Mouse (Mus musculus) limb, embryonic 15.5 days (tissue): ENCODE data around the gene Cntrob. TPM values are rescaled to one million over a fixed set of nuclear protein-coding genes. Genes with fewer than 3 reads are reported as not detected.
A peak's percentile ranks its signal among the peaks of the same experiment; 100 is the strongest.

Source experiments
- ATAC-seq: fragments of 200-750 bp; cut with Nextera tagmentation; 2 replicates; pipeline ENCODE4 v1.8.0; 2017; ENCODE audit warnings: low read depth, moderate TSS enrichment; ENCODE audit not compliant: insufficient number of reproducible peaks, low FRiP score, low TSS enrichment
- H3K27ac ChIP-seq: fragments of 300-500 bp; sonication (generic); 2 replicates; pipeline ENCODE4 v1.5.1; 2015; ENCODE audit warnings: moderate library complexity, mild to moderate bottlenecking, inconsistent platforms
- H3K27me3 ChIP-seq: fragments of 300-500 bp; sonication (generic); 2 replicates; pipeline ENCODE4 v1.6.1; 2015; ENCODE audit warnings: inconsistent platforms
- H3K36me3 ChIP-seq: fragments of 300-500 bp; sonication (generic); 2 replicates; pipeline ENCODE4 v1.6.1; 2015; ENCODE audit warnings: inconsistent platforms
- H3K4me1 ChIP-seq: fragments of 300-500 bp; sonication (generic); 2 replicates; pipeline ENCODE4 v1.6.1; 2015; ENCODE audit warnings: inconsistent platforms
- H3K4me2 ChIP-seq: fragments of 300-500 bp; sonication (generic); 2 replicates; pipeline ENCODE4 v1.6.1; 2015; ENCODE audit warnings: mild to moderate bottlenecking, inconsistent platforms
- H3K4me3 ChIP-seq: fragments of 300-500 bp; sonication (generic); 2 replicates; pipeline ENCODE4 v1.5.1; 2015; ENCODE audit warnings: mild to moderate bottlenecking, inconsistent platforms
- H3K9ac ChIP-seq: fragments of 300-500 bp; sonication (generic); 2 replicates; pipeline ENCODE4 v1.6.1; 2015; ENCODE audit warnings: inconsistent platforms
- H3K9me3 ChIP-seq: fragments of 300-500 bp; sonication (generic); 2 replicates; pipeline ENCODE4 v1.6.1; 2016; ENCODE audit warnings: inconsistent platforms
- WGBS: fragments of 180-500 bp; shearing (Covaris S2); methylation state at CpG from one replicate; pipeline ENCODE4 v1.1.7; 2015; 5-methylcytosine and 5-hydroxymethylcytosine counted together
- polyA plus RNA-seq: library from polyadenylated mRNA; unstranded; fragments of >200 nt; fragmentation: Nextera tagmentation; extraction: Ambion mirVana; gene quantifications from 2 replicates; pipeline ENCODE4 v1.2.1, GENCODE M21; 2015

Gene Cntrob
- polyA plus RNA-seq, 1 experiment from 2014 or later, result 20.6 TPM

DNA sequence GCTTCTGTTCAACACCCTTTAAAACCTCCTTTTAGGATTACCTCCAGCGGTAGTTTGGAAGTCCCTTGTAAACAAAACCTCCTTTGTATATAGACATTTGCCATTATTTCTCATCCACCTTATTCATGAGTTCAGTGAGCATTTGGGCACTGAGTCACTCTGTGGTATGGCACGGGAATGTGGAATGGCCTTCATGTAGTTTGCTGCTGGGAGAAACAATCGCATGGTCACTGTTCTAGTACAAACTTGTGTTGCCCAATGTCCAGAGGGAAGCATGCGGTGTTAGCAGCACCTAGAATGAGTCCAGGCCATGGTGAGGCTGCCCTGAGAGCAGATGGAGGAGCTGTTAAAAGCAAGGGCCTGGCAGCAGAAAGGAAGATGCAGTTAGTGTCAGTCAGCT, 11.2 kb upstream of the Cntrob start:
- WGBS, result 64% methylated on average over 4 of the region's 4 CpGs
- 0 out of 2 replicates have a peak, but pooled peaks cover 5% of the 10 kb centered on the region for H3K9me3 ChIP-seq
- H3K27ac ChIP-seq, result no peak overlapping the region
- no peaks in the 10 kb centered on the region for H3K36me3 ChIP-seq
- H3K4me3 ChIP-seq, result no peak overlapping the region
- H3K4me2 ChIP-seq, result no peak overlapping the region
- no peak for ATAC-seq
- peaks cover 22% of the 10 kb centered on the region for H3K4me1 ChIP-seq
- H3K9ac ChIP-seq, result no peak overlapping the region
- no peaks in the 10 kb centered on the region for H3K27me3 ChIP-seq

DNA sequence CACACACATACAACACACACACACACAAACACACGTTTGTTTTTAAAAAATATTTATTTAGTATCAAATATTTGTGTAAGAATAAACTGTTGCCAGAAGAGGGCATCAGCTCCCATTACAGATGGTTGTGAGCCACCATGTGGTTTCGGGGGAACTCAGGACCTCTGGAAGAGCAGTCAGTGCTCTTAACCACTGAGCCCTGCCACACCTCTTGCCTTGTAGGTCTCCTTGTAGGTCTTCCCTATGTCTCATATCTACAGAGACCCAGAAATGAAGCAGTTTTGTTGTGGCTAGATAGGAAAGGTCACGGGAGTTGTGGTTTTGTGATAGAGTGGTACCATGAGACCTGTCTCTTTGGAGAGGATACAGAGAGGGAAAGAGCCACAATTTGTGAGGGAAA, 10.3 kb upstream of the Cntrob start:
- H3K4me2 ChIP-seq, result no peak overlapping the region
- H3K27ac ChIP-seq, result no peak overlapping the region
- H3K36me3 ChIP-seq, result no peaks in the 10 kb centered on the region
- H3K27me3 ChIP-seq, result no peaks in the 10 kb centered on the region
- 63% methylated on average over 3 of the region's 3 CpGs for WGBS
- no peak overlapping the region for H3K9ac ChIP-seq
- 0 out of 2 replicates have a peak, but pooled peaks cover 5% of the 10 kb centered on the region for H3K9me3 ChIP-seq
- peaks cover 20% of the 10 kb centered on the region for H3K4me1 ChIP-seq
- no peak overlapping the region for H3K4me3 ChIP-seq
- ATAC-seq, result no peak

DNA sequence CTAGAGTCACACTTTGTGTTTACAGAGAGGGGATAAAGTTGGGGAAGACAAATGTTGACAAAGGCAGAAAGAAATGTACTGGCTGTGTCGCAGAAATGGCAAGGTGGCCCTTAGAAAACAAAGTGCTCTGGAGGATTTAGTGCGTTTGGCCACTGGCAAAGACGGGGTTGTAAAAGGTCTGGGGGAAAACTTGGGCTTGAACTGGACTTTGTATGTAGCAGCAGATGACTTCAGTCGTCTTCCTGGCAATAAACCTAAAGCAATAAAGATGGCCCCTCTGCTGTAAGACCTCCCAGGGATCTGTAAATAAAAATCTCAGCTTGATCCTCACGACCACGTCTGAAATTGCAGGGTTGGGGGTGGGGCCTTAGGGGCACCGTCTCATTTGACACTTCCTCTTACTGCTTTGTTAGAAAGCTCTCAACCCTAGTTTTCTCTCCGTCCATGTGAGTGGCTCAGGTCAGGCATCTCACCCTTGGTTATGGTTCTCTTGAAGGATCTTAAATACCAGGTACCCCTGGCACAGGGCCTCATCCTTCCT, 9.2 kb upstream of the Cntrob start:
- H3K9ac ChIP-seq, result no peak overlapping the region
- peaks cover 3% of the 10 kb centered on the region for H3K27me3 ChIP-seq
- no peak overlapping the region for H3K4me3 ChIP-seq
- 0 out of 2 replicates have a peak, but pooled peaks cover 5% of the 10 kb centered on the region for H3K9me3 ChIP-seq
- H3K4me1 ChIP-seq, result peaks cover 20% of the 10 kb centered on the region
- 28% methylated on average over 8 of the region's 8 CpGs for WGBS
- no peaks in the 10 kb centered on the region for H3K36me3 ChIP-seq
- no peak for ATAC-seq
- peak overlapping the region; percentile 50 for H3K4me2 ChIP-seq
- no peak overlapping the region for H3K27ac ChIP-seq

DNA sequence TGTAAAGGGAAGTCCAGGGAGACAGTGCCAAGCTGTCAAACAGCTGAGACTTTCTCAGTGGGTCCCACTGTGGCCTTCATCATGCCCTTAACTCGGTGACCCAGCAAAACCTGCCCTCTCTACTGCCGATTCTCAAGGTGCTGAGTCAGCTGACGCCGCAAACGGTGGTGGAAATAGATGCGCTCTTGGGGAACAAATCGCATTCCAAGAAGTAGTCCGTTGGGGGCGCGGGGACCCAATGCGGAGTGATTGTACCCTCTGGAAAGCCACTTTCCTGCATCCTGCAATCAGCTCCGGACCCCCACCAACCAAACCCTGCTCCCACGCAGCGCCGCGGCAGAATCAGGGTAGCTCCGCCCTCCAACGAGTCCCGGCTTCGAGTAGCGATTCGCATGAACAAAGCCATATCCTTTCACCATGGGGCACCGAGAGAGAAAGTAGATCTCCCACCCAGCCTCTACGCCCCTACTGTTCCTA, 8.4 kb upstream of the Cntrob start:
- H3K36me3 ChIP-seq, result no peaks in the 10 kb centered on the region
- peak; percentile 60; the same call in 1 of the 2 replicates for ATAC-seq
- peak overlapping the region; percentile 54 for H3K27ac ChIP-seq
- under 1% methylated on average over 24 of the region's 24 CpGs for WGBS
- peak overlapping the region; percentile 50 for H3K4me3 ChIP-seq
- H3K9me3 ChIP-seq, result no peaks in the 10 kb centered on the region
- peak overlapping the region; percentile 54 for H3K9ac ChIP-seq
- peak overlapping the region; percentile 50 for H3K4me2 ChIP-seq
- H3K27me3 ChIP-seq, result peaks cover 11% of the 10 kb centered on the region
- H3K4me1 ChIP-seq, result peaks cover 24% of the 10 kb centered on the region

DNA sequence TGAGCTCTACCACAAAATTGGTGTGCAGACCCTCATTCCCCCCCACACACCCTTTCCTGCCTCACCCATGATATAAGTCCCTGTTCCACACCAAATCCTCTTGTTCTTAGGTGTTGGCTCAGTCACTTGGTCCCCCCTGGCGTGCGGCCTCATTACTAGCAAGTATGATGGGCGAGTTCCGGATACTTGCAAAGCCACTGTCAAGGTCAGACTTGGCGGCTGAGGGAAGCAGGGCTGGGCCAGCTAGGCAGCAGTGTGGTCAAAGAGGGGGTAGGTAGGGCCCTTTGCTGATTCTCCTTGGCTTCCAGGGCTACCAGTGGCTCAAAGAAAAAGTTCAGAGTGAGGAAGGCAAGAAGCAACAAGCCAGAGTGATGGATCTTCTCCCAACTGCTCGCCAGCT, 7.6 kb upstream of the Cntrob start:
- Histone ChIP-seq H3K9ac (no peak overlapping the region), H3K9me3 (no peaks in the 10 kb centered on the region), H3K27me3 (peaks cover 18% of the 10 kb centered on the region), H3K4me2 (no peak overlapping the region), H3K4me3 (no peak overlapping the region), H3K36me3 (no peaks in the 10 kb centered on the region), H3K27ac (0 out of 2 replicates have a peak overlapping the region, but pooled peaks have one; percentile 54), H3K4me1 (peaks cover 32% of the 10 kb centered on the region)
- ATAC-seq, result no peak
- WGBS, result 83% methylated on average over 6 of the region's 6 CpGs

DNA sequence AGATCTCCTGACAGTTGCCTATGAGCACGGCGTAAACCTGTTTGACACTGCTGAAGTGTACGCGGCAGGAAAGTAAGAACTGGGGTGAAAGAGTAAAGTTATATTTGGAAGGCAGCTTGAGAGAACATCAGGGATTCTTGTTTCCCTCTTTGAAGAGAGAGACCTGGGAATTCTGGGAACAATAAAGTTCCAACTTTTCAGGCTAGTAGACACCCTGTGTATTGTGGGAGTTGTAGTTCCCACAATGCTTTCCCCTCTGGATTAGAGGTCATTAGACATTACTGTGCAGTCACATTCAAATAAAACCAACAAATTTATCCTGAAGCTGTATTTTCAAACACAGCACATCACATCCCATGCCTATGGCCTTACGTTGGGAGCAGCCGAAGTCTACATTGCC, 4.9 kb upstream of the Cntrob start:
- no peak overlapping the region for H3K4me2 ChIP-seq
- no peak overlapping the region for H3K27ac ChIP-seq
- H3K4me1 ChIP-seq, result peaks cover 52% of the 10 kb centered on the region
- H3K9me3 ChIP-seq, result no peaks in the 10 kb centered on the region
- ATAC-seq, result no peak
- 92% methylated on average over 6 of the region's 6 CpGs for WGBS
- no peak overlapping the region for H3K4me3 ChIP-seq
- H3K27me3 ChIP-seq, result peaks cover 18% of the 10 kb centered on the region
- no peaks in the 10 kb centered on the region for H3K36me3 ChIP-seq
- no peak overlapping the region for H3K9ac ChIP-seq

DNA sequence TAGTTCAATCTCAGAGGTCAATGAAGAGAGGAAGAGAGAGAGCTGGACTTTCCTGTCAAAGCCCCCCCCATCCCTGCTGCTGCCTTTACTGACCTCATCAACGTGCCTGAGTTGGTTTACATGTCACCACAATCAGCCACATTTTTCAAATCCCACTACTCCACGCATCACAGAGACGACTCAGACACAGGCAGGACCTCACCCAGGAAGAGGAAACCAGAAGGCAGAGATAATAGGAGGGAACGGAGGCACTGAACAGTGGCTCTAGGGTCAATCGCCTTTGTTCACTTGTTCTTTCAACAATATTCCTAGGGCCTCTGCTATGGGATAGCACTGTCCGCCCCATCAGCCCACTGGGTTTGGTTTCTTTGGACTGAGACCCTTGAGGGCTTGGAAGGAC, 4.1 kb upstream of the Cntrob start:
- Histone ChIP-seq H3K27ac (no peak overlapping the region), H3K4me1 (peaks cover 55% of the 10 kb centered on the region), H3K9me3 (no peaks in the 10 kb centered on the region), H3K4me3 (no peak overlapping the region), H3K27me3 (peaks cover 18% of the 10 kb centered on the region), H3K9ac (no peak overlapping the region), H3K4me2 (no peak overlapping the region), H3K36me3 (no peaks in the 10 kb centered on the region)
- 56% methylated on average over 6 of the region's 6 CpGs for WGBS
- no peak for ATAC-seq

DNA sequence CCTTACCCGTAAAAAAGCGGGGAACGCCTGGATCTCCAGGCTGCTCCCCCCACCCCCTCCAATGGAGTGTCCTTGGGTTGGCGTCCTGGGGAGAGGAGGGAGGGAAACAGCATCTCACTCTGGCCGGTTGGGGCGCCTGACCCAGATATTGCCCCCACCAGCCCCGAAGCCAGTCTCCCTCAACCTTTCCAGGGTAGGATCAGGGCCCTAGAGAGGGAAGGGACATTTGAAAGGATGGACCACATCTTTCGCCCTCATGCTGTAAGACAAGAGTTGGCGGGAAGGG, 3.5 kb upstream of the Cntrob start:
- ATAC-seq, result no peak
- 15% methylated on average over 9 of the region's 9 CpGs for WGBS
- peaks cover 18% of the 10 kb centered on the region for H3K27me3 ChIP-seq
- peaks cover 55% of the 10 kb centered on the region for H3K4me1 ChIP-seq
- H3K4me3 ChIP-seq, result peak overlapping the region; percentile 49
- no peaks in the 10 kb centered on the region for H3K9me3 ChIP-seq
- H3K36me3 ChIP-seq, result no peaks in the 10 kb centered on the region
- 0 out of 2 replicates have a peak overlapping the region, but pooled peaks have one; percentile 95 for H3K4me2 ChIP-seq
- H3K27ac ChIP-seq, result no peak overlapping the region
- H3K9ac ChIP-seq, result no peak overlapping the region; the same call in 1 of the 2 replicates

DNA sequence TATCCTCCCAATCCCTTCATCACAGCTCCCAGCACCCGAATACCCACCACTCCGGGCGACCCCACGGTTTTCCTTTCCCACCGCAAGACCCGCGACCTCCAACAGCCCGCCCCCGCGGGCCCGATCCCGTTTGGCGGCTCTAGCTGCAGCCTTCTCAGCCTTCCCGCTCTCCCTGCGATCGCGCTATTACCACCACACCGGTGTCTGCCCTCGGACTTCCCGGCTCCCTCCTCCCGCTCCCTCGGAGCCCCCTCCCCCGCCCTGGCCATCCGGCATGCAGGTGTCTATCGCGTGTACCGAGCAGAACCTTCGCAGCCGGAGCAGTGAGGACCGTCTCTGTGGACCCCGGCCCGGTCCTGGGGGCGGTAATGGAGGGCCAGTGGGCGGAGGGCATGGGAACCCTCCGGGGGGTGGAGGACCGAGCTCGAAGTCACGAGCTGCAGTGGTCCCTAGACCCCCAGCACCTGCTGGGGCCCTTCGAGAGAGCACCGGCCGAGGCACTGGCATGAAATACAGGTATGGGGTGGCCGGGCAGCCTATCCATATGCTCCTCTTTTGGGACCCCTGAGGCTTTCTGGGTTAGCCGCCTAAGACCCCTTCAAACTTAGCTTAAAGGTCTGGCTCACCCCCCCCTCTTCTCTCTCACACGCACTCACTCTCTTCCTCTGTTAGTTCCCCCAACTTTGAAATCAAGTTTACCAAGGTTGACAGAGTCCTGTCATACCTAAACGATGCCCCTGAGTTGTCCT, 3.0 kb upstream of the Cntrob start:
- peak overlapping the region; percentile 49 for H3K4me3 ChIP-seq
- H3K27ac ChIP-seq, result no peak overlapping the region
- peak overlapping the region; percentile 95 for H3K4me2 ChIP-seq
- no peaks in the 10 kb centered on the region for H3K9me3 ChIP-seq
- no peaks in the 10 kb centered on the region for H3K36me3 ChIP-seq
- 2% methylated on average over 44 of the region's 45 CpGs for WGBS
- H3K9ac ChIP-seq, result peak overlapping the region; percentile 60
- peaks cover 56% of the 10 kb centered on the region for H3K4me1 ChIP-seq
- no peak for ATAC-seq
- H3K27me3 ChIP-seq, result peaks cover 18% of the 10 kb centered on the region

DNA sequence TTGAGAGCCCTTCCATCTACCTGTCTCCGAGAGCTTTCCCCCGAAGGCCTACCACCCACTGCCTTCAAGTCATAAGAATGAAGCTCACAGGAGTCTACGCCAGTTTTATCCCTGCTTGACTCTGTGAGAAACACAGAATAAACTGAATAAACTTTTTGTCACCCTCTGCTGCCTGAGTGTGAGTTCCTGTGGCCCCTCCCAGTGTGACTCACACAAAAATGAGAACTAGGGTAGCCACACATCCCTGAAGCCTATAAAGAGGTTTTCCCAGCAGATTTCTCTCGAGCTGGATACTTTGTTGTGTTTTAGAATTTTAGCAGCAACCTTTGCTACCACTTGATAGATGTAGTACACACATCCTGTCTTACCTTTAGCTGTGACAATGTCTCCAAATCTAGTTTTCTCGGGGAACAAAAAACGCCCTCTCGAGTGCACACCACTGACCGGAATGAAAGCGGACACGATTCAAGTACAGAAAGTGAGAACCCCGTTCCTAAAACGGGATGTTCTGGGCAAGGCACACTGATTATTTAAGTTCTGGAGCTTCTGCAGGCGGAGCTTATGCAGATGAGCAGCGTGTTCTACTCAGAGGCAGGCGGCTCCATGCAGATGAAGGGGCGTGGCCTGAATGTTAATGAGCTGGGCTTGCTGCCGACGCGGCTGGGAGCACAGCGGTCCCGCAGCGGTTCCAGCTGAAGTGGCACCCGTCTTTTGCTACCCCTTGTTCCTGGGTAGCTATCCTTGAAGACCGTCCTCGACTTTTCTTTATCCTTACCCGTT, 2.2 kb upstream of the Cntrob start, which contains the start of gene Kcnab3:
Kcnab3 (plus strand) TSS at position 631 of the 780 bp plus-strand sequence.
- Histone ChIP-seq H3K4me2 (peak within 1 kb of the TSS; percentile 95), H3K36me3 (peaks cover 3% of the 10 kb centered on the region; the same call in 1 of the 2 replicates), H3K27me3 (peaks cover 18% of the 10 kb centered on the region), H3K9ac (peak within 1 kb of the TSS; percentile 60), H3K4me1 (peaks cover 49% of the 10 kb centered on the region), H3K9me3 (no peaks in the 10 kb centered on the region), H3K27ac (peak within 1 kb of the TSS; percentile 28; the same call in 1 of the 2 replicates), H3K4me3 (peak within 1 kb of the TSS; percentile 49)
- WGBS, result 11% methylated on average over 26 of the region's 26 CpGs
- no peak for ATAC-seq

DNA sequence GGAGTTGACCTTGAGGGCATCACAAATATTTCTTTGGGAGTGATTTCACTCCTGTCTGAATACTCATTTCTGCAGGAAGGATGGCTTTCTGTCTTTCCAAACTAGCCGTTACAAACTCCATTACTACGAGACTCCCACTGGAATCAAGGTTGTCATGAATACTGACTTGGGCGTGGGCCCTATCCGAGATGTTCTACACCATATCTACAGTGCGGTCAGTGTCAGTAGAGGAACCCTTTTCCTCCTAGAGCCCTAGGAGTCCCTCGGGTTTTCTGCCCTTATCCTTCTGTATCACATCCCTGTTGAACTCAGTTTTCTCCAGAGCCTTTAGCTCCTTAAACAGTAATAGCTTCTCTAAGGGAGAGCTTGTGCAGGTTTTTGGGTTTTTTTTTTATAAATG, 1.2 kb upstream of the Cntrob start:
- no peak for ATAC-seq
- no peaks in the 10 kb centered on the region for H3K9me3 ChIP-seq
- H3K27me3 ChIP-seq, result peaks cover 18% of the 10 kb centered on the region
- peak overlapping the region; percentile 74 for H3K4me2 ChIP-seq
- no peak overlapping the region for H3K9ac ChIP-seq
- peak overlapping the region; percentile 64 for H3K4me3 ChIP-seq
- peaks cover 12% of the 10 kb centered on the region for H3K36me3 ChIP-seq
- H3K27ac ChIP-seq, result no peak overlapping the region
- peaks cover 49% of the 10 kb centered on the region for H3K4me1 ChIP-seq
- WGBS, result 83% methylated on average over 6 of the region's 6 CpGs
